23 mouse cellular contexts compared by ENCODE assay signal in the genomic region with DNA sequence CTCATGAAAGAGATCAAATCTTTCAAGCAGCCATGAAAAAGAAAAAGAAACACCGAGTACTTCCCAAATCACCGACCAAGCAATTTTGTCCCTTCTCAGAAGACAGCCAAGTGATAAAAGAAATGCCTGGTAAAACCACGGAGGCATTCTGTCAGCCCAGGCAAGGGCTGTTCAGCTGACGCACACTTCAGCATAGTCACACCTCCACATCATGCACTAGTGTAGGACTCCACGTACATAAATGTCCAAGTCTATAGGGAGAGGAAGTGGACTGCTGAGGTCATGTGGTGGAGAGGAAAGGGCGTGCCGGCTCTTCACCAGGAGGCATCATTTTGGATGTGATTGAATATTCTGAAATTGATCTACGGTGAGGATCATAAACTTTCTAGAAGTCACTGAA. TPM values are rescaled to one million over a fixed set of nuclear protein-coding genes. Genes with fewer than 3 reads are reported as not detected.
A peak's percentile ranks its signal among the peaks of the same experiment; 100 is the strongest.
DNase-seq lines count a peak whose midpoint lies in the region; ATAC-seq lines count a peak whose summit lies in the region.
"Had no signal": no experiment of that assay in that cellular context is flagged by ENCODE, and none has a peak within 500 bp of the region (broad histone marks: within the 10 kb centered on the region; RNA-seq: fewer than 3 reads in every experiment).

No protein-coding gene starts in this region.

- peak; percentile 56 for ATAC-seq in frontal cortex, adult (ENCODE audit: low TSS enrichment)
- ATAC-seq in midbrain, embryonic 11.5 days (ENCODE audit: low FRiP score): no peak
- ATAC-seq in midbrain, embryonic 15.5 days (replicated peaks): no peak
- ATAC-seq in granulocyte monocyte progenitor cell, adult 5-6 weeks (replicated peaks; ENCODE audit: poor library complexity, severe bottlenecking): peak; percentile 22
- ATAC-seq: CD4-positive, CD25-positive, alpha-beta regulatory T cell, adult 4 months; forebrain, embryonic 13.5 days; forebrain, embryonic 15.5 days; forebrain, postnatal 0 days had no signal

- H3K9ac ChIP-seq in midbrain, embryonic 11.5 days (ENCODE audit: low read length): no peak overlapping the region
- H3K9ac ChIP-seq in midbrain, embryonic 15.5 days: no peak overlapping the region
- H3K9ac ChIP-seq: embryonic facial prominence, embryonic 12.5 days; forebrain, embryonic 13.5 days; forebrain, embryonic 15.5 days; forebrain, postnatal 0 days had no signal

- H3K4me2 ChIP-seq in midbrain, embryonic 11.5 days: no peak overlapping the region
- H3K4me2 ChIP-seq in midbrain, embryonic 15.5 days: no peak overlapping the region

- peaks cover 28% of the 10 kb centered on the region for H3K27me3 ChIP-seq in midbrain, embryonic 11.5 days (ENCODE audit: control insufficient read depth, insufficient read depth, low read length)
- H3K27me3 ChIP-seq in midbrain, embryonic 15.5 days (replicated peaks): peaks cover 24% of the 10 kb centered on the region
- H3K27me3 ChIP-seq: CH12.LX had no signal

- no peak for DNase-seq in frontal cortex, adult 2 months (ENCODE audit: extremely low spot score in 1 of 2, low spot score in 1 of 2)
- peak; percentile 84 for DNase-seq in midbrain, embryonic 11.5 days (ENCODE audit: low spot score, missing footprints)
- no peak for DNase-seq in MN1 (ENCODE audit: low spot score)
- DNase-seq: adrenal gland, adult 2 months; adrenal gland, postnatal 10 days; adrenal gland, postnatal 25 days; B cell, adult 2 months; cerebellum, adult 11-12 months; cerebellum, adult 8-10 months; cerebellum, adult 9-11 months; cerebellum, postnatal 14 days; cerebellum, postnatal 36 days; forebrain, postnatal 0 days had no signal

- 75% methylated on average over 8 of the region's 8 CpGs for WGBS in midbrain, embryonic 11.5 days
- WGBS in midbrain, embryonic 15.5 days: 76% methylated on average over 8 of the region's 8 CpGs

- peaks cover 9% of the 10 kb centered on the region for H3K4me1 ChIP-seq in midbrain, embryonic 11.5 days (ENCODE audit: control insufficient read depth, insufficient read depth, low read length)
- peaks cover 14% of the 10 kb centered on the region for H3K4me1 ChIP-seq in midbrain, embryonic 15.5 days

- no peak overlapping the region for H3K4me3 ChIP-seq in midbrain, embryonic 11.5 days (ENCODE audit: low read depth, low read length)
- no peak overlapping the region for H3K4me3 ChIP-seq in midbrain, embryonic 15.5 days
- H3K4me3 ChIP-seq: embryonic facial prominence, embryonic 12.5 days had no signal

- H3K36me3 ChIP-seq in midbrain, embryonic 11.5 days (ENCODE audit: control insufficient read depth, insufficient read depth, low read length): no peaks in the 10 kb centered on the region
- no peaks in the 10 kb centered on the region for H3K36me3 ChIP-seq in midbrain, embryonic 15.5 days (replicated peaks)
- H3K36me3 ChIP-seq: embryonic facial prominence, embryonic 10.5 days; embryonic facial prominence, embryonic 12.5 days; forebrain, embryonic 15.5 days; G1E had no signal

- no peak overlapping the region for H3K27ac ChIP-seq in midbrain, embryonic 11.5 days (ENCODE audit: low read depth, low read length)
- no peak overlapping the region for H3K27ac ChIP-seq in midbrain, embryonic 15.5 days
- H3K27ac ChIP-seq: embryonic facial prominence, embryonic 10.5 days; embryonic facial prominence, embryonic 12.5 days; forebrain, embryonic 13.5 days; forebrain, embryonic 15.5 days had no signal

- no peaks in the 10 kb centered on the region for H3K9me3 ChIP-seq in midbrain, embryonic 11.5 days (ENCODE audit: control insufficient read depth, low read length)
- H3K9me3 ChIP-seq in midbrain, embryonic 15.5 days: no peaks in the 10 kb centered on the region
- H3K9me3 ChIP-seq: embryonic facial prominence, embryonic 10.5 days; embryonic facial prominence, embryonic 12.5 days; forebrain, embryonic 13.5 days; forebrain, embryonic 15.5 days had no signal

RNA-seq across cellular contexts. Expression of a gene that starts 1.2 kb away (rescaled TPM):
- polyA plus RNA-seq in frontal cortex, adult 2 months (2012; rRNA removed): 22.1 and 25.3 TPM in 2 replicates
- polyA plus RNA-seq in midbrain, embryonic 11.5 days (2014; fragmentation: Nextera tagmentation; extraction: Ambion mirVana): 3.7 and 4.7 TPM in 2 replicates
- 15.6 and 18.6 TPM in 2 replicates for polyA plus RNA-seq in midbrain, embryonic 15.5 days (2015; fragmentation: Nextera tagmentation; extraction: Ambion mirVana)
- total RNA-seq in granulocyte monocyte progenitor cell, adult 5-6 weeks (2014; fragmentation: Nextera tagmentation): not detected in 2 replicates
- total RNA-seq in granulocyte monocyte progenitor cell, adult 5-6 weeks (2017): not detected in 2 replicates
- total RNA-seq: CH12.LX, G1E had no signal
- polyA plus RNA-seq: G1E had no signal

Comparison
In these comparisons a context has a peak if more than half of its experiments do, and no peak if none do; other contexts are left out.
1. ATAC-seq: peak in frontal cortex, adult (single experiment) and granulocyte monocyte progenitor cell, adult 5-6 weeks (single experiment); none in midbrain, embryonic 11.5 days (single experiment) and midbrain, embryonic 15.5 days (single experiment).